Comparison of ENCODE assay signal across 17 mouse cellular contexts in the genomic region with DNA sequence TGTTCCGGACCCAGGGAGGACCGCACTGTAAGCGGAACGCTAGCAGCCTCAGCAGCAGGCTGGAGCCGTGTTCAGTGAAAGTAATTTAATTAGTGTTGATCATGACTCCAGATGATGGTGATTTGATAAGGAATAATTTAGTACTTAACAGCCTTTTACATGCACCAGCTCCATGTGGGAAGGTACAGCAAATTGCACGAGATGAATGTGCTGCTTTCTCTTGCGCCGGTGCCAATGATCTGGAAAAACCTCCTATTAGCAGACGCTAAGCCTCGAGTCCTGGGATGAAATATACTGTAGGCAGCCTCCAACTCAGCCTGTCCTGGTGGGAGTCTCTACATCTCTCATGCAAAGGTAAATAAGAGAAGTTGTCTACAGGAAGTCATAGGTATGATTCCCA. TPM values are rescaled to one million over a fixed set of nuclear protein-coding genes. Genes with fewer than 3 reads are reported as not detected.
DNase-seq lines count a peak whose midpoint lies in the region; ATAC-seq and TF ChIP-seq lines count a peak whose summit lies in the region.
"Had no signal": no experiment of that assay in that cellular context is flagged by ENCODE, and none has a peak within 500 bp of the region (broad histone marks: within the 10 kb centered on the region; RNA-seq: fewer than 3 reads in every experiment).

No protein-coding gene starts in this region.

- no peaks in the 10 kb centered on the region for H3K36me3 ChIP-seq in forebrain, embryonic 16.5 days (ENCODE audit: control insufficient read depth, insufficient read depth)
- H3K36me3 ChIP-seq in forebrain, embryonic 12.5 days (replicated peaks), result no peaks in the 10 kb centered on the region
- H3K36me3 ChIP-seq in midbrain, postnatal 0 days (ENCODE audit: insufficient read depth, low read length), result no peaks in the 10 kb centered on the region
- no peaks in the 10 kb centered on the region for H3K36me3 ChIP-seq in midbrain, embryonic 16.5 days (ENCODE audit: control insufficient read depth, insufficient read depth, low read length)
- H3K36me3 ChIP-seq: embryonic facial prominence, embryonic 13.5 days; forebrain, embryonic 10.5 days; kidney, embryonic 15.5 days; limb, embryonic 10.5 days; liver, embryonic 12.5 days; lung, embryonic 15.5 days had no signal

- no peaks in the 10 kb centered on the region for H3K9me3 ChIP-seq in forebrain, embryonic 16.5 days (ENCODE audit: control insufficient read depth, low read length)
- no peaks in the 10 kb centered on the region for H3K9me3 ChIP-seq in forebrain, embryonic 12.5 days
- no peaks in the 10 kb centered on the region for H3K9me3 ChIP-seq in midbrain, postnatal 0 days (ENCODE audit: low read length)
- H3K9me3 ChIP-seq in midbrain, embryonic 16.5 days (replicated peaks; ENCODE audit: control insufficient read depth, low read length, poor library complexity, severe bottlenecking), result no peaks in the 10 kb centered on the region
- H3K9me3 ChIP-seq: embryonic facial prominence, embryonic 13.5 days; forebrain, embryonic 10.5 days; kidney, embryonic 15.5 days; limb, embryonic 10.5 days; liver, embryonic 12.5 days; lung, embryonic 15.5 days had no signal

- H3K27ac ChIP-seq in forebrain, embryonic 16.5 days (ENCODE audit: low read length), result no peak overlapping the region
- no peak overlapping the region for H3K27ac ChIP-seq in forebrain, embryonic 12.5 days
- no peak overlapping the region for H3K27ac ChIP-seq in midbrain, postnatal 0 days (ENCODE audit: low read depth, low read length)
- no peak overlapping the region for H3K27ac ChIP-seq in midbrain, embryonic 16.5 days (ENCODE audit: low read length)
- H3K27ac ChIP-seq: embryonic facial prominence, embryonic 13.5 days; forebrain, embryonic 10.5 days; kidney, embryonic 15.5 days; limb, embryonic 10.5 days; liver, embryonic 12.5 days; lung, embryonic 15.5 days had no signal

- peak; percentile 21 for DNase-seq in midbrain, postnatal 0 days (ENCODE audit: low spot score)
- DNase-seq in cerebellum, adult 9-10 months, result peak; percentile 73
- DNase-seq in layer of hippocampus, postnatal 36 days, result peak; percentile 10 to 36
- no peak for DNase-seq in adrenal gland, adult 2 months
- DNase-seq: thymus, adult 2 months had no signal

- no peaks in the 10 kb centered on the region for H3K4me1 ChIP-seq in forebrain, embryonic 16.5 days (replicated peaks; ENCODE audit: control insufficient read depth, insufficient read depth, low read length)
- H3K4me1 ChIP-seq in forebrain, embryonic 12.5 days, result no peaks in the 10 kb centered on the region
- no peaks in the 10 kb centered on the region for H3K4me1 ChIP-seq in midbrain, postnatal 0 days (ENCODE audit: insufficient read depth, low read length)
- H3K4me1 ChIP-seq in midbrain, embryonic 16.5 days (ENCODE audit: control insufficient read depth, insufficient read depth, low read length), result no peaks in the 10 kb centered on the region
- H3K4me1 ChIP-seq: embryonic facial prominence, embryonic 13.5 days; forebrain, embryonic 10.5 days; kidney, embryonic 15.5 days; liver, embryonic 12.5 days; lung, embryonic 15.5 days; megakaryocyte, embryonic 14.5 days had no signal

- H3K4me2 ChIP-seq in forebrain, embryonic 16.5 days (ENCODE audit: low read length), result no peak overlapping the region
- no peak overlapping the region for H3K4me2 ChIP-seq in forebrain, embryonic 12.5 days
- no peak overlapping the region for H3K4me2 ChIP-seq in midbrain, postnatal 0 days (ENCODE audit: low read depth, low read length, poor library complexity, severe bottlenecking)
- H3K4me2 ChIP-seq in midbrain, embryonic 16.5 days (ENCODE audit: low read length), result no peak overlapping the region
- H3K4me2 ChIP-seq: embryonic facial prominence, embryonic 13.5 days; kidney, embryonic 15.5 days; liver, embryonic 12.5 days; lung, embryonic 15.5 days had no signal

- no peak overlapping the region for H3K9ac ChIP-seq in forebrain, embryonic 16.5 days (replicated peaks; ENCODE audit: low read depth, low read length)
- H3K9ac ChIP-seq in forebrain, embryonic 12.5 days, result no peak overlapping the region
- H3K9ac ChIP-seq in midbrain, postnatal 0 days (replicated peaks; ENCODE audit: low read length, poor library complexity, severe bottlenecking), result no peak overlapping the region
- no peak overlapping the region for H3K9ac ChIP-seq in midbrain, embryonic 16.5 days (ENCODE audit: low read depth, low read length)
- H3K9ac ChIP-seq: embryonic facial prominence, embryonic 13.5 days; kidney, embryonic 15.5 days; liver, embryonic 12.5 days; lung, embryonic 15.5 days had no signal

- H3K27me3 ChIP-seq in forebrain, embryonic 16.5 days (replicated peaks; ENCODE audit: control insufficient read depth, insufficient read depth, low read length), result no peaks in the 10 kb centered on the region
- no peaks in the 10 kb centered on the region for H3K27me3 ChIP-seq in forebrain, embryonic 12.5 days
- H3K27me3 ChIP-seq in midbrain, postnatal 0 days (ENCODE audit: insufficient read depth, low read length), result no peaks in the 10 kb centered on the region
- H3K27me3 ChIP-seq in midbrain, embryonic 16.5 days (ENCODE audit: control insufficient read depth, insufficient read depth, low read depth, low read length), result no peaks in the 10 kb centered on the region
- H3K27me3 ChIP-seq: embryonic facial prominence, embryonic 13.5 days; kidney, embryonic 15.5 days; liver, embryonic 12.5 days; lung, embryonic 15.5 days; megakaryocyte, embryonic 14.5 days had no signal

- 60% methylated on average over 10 of the region's 10 CpGs for WGBS in forebrain, embryonic 16.5 days
- WGBS in forebrain, embryonic 12.5 days, result 80% methylated on average over 10 of the region's 10 CpGs
- 83% methylated on average over 10 of the region's 10 CpGs for WGBS in midbrain, postnatal 0 days
- 82% methylated on average over 10 of the region's 10 CpGs for WGBS in midbrain, embryonic 16.5 days

- no peak for TF ChIP-seq CTCF in midbrain, postnatal 0 days (IDR thresholded peaks at IDR 0.05)

- no peak overlapping the region for H3K4me3 ChIP-seq in forebrain, embryonic 16.5 days (replicated peaks; ENCODE audit: low read length)
- no peak overlapping the region for H3K4me3 ChIP-seq in forebrain, embryonic 12.5 days (replicated peaks)
- H3K4me3 ChIP-seq in midbrain, postnatal 0 days (ENCODE audit: low read depth, low read length), result no peak overlapping the region
- H3K4me3 ChIP-seq in midbrain, embryonic 16.5 days (ENCODE audit: low read depth, low read length), result no peak overlapping the region
- H3K4me3 ChIP-seq: embryonic facial prominence, embryonic 13.5 days; forebrain, embryonic 10.5 days; kidney, embryonic 15.5 days; limb, embryonic 10.5 days; liver, embryonic 12.5 days; lung, embryonic 15.5 days; megakaryocyte, embryonic 14.5 days had no signal

- peak; percentile 33; the same call in 1 of the 2 replicates for ATAC-seq in forebrain, embryonic 16.5 days
- ATAC-seq in forebrain, embryonic 12.5 days (ENCODE audit: low FRiP score), result no peak
- no peak for ATAC-seq in midbrain, postnatal 0 days (ENCODE audit: low FRiP score)
- no peak for ATAC-seq in midbrain, embryonic 16.5 days
- ATAC-seq in granulocyte monocyte progenitor cell, adult 5-6 weeks (replicated peaks; ENCODE audit: poor library complexity, severe bottlenecking), result no peak
- ATAC-seq: inflammation-experienced regulatory T-cells, adult 6 months; liver, embryonic 12.5 days had no signal

RNA-seq across cellular contexts. Expression of a gene that starts 45.2 kb away (rescaled TPM):
- 40.5 and 44.0 TPM in 2 replicates for polyA plus RNA-seq in forebrain, embryonic 16.5 days (2015; fragmentation: Nextera tagmentation; extraction: Ambion mirVana)
- polyA plus RNA-seq in forebrain, embryonic 12.5 days (2016; fragmentation: Nextera tagmentation; extraction: Ambion mirVana), result 25.5 and 46.6 TPM in 2 replicates
- 16.6 and 22.3 TPM in 2 replicates for total RNA-seq in midbrain, postnatal 0 days (2014; rRNA removed)
- 23.3 and 24.0 TPM in 2 replicates for polyA plus RNA-seq in midbrain, postnatal 0 days (2015; fragmentation: Nextera tagmentation; extraction: Ambion mirVana)
- 30.5 and 34.8 TPM in 2 replicates for polyA plus RNA-seq in midbrain, embryonic 16.5 days (2015; fragmentation: Nextera tagmentation; extraction: Ambion mirVana)
- total RNA-seq in layer of hippocampus, postnatal 36 days (2021), result 10 to 100 TPM; 87.4 to 93.5 TPM
- 10 to 100 TPM; 62.0 to 64.9 TPM for total RNA-seq in adrenal gland, adult 2 months (2021)
- 11.8 and 18.9 TPM in 2 replicates for polyA plus RNA-seq in adrenal gland, adult 2 months (2012; rRNA removed)
- total RNA-seq in granulocyte monocyte progenitor cell, adult 5-6 weeks (2014; fragmentation: Nextera tagmentation), result not detected in 2 replicates
- 0.30 TPM in 1 of 2 replicates, not detected in the other for total RNA-seq in granulocyte monocyte progenitor cell, adult 5-6 weeks (2017)
